Mouse (Mus musculus) heart, embryonic 11.5 days (tissue): ENCODE measurements around the gene Lrrc49. TPM values are rescaled to one million over a fixed set of nuclear protein-coding genes. Genes with fewer than 3 reads are reported as not detected.

ENCODE experiments used
- ATAC-seq: fragments of 200-750 bp; cut with Nextera tagmentation; replicated peaks from 2 replicates; pipeline ENCODE4 v1.8.0; 2017; ENCODE audit warnings: moderate library complexity; ENCODE audit not compliant: insufficient number of reproducible peaks, low FRiP score, low TSS enrichment
- H3K27ac ChIP-seq: fragments of 300-500 bp; sonication (generic); 2 replicates; pipeline ENCODE4 v1.5.1; 2014; ENCODE audit warnings: mild to moderate bottlenecking, low read depth, low read length
- H3K27me3 ChIP-seq: fragments of 300-500 bp; sonication (generic); 2 replicates; pipeline ENCODE4 v1.6.1; 2014; ENCODE audit warnings: mild to moderate bottlenecking, low read length, mixed read lengths; ENCODE audit not compliant: control insufficient read depth, insufficient read depth
- H3K36me3 ChIP-seq: fragments of 300-500 bp; sonication (generic); 2 replicates; pipeline ENCODE4 v1.6.1; 2014; ENCODE audit warnings: mild to moderate bottlenecking, low read length, moderate library complexity, mixed read lengths; ENCODE audit not compliant: control insufficient read depth, insufficient read depth
- H3K4me1 ChIP-seq: fragments of 300-500 bp; sonication (generic); 2 replicates; pipeline ENCODE4 v1.6.1; 2014; ENCODE audit warnings: low read length; ENCODE audit not compliant: control insufficient read depth, insufficient read depth
- H3K4me2 ChIP-seq: fragments of 300-500 bp; sonication (generic); 2 replicates; pipeline ENCODE4 v1.6.1; 2014; ENCODE audit warnings: mild to moderate bottlenecking, moderate library complexity
- H3K4me3 ChIP-seq: fragments of 300-500 bp; sonication (generic); 2 replicates; pipeline ENCODE4 v1.5.1; 2014; ENCODE audit warnings: low read depth, low read length
- H3K9ac ChIP-seq: fragments of 300-500 bp; sonication (generic); 2 replicates; pipeline ENCODE4 v1.6.1; 2014; ENCODE audit warnings: mild to moderate bottlenecking, low read depth, low read length, moderate library complexity
- H3K9me3 ChIP-seq: fragments of 300-500 bp; sonication (generic); replicated peaks from 2 replicates; pipeline ENCODE4 v1.6.1; 2016; ENCODE audit warnings: low read length; ENCODE audit not compliant: control insufficient read depth
- WGBS: fragments of 180-500 bp; shearing (Covaris S2); extraction: QIAGEN DNeasy Blood & Tissue Kit; methylation state at CpG from one replicate; pipeline ENCODE4 v1.1.7; 2014; ENCODE audit not compliant: insufficient replicate concordance; 5-methylcytosine and 5-hydroxymethylcytosine counted together
- polyA plus RNA-seq: library from polyadenylated mRNA; unstranded; fragments of >200 nt; fragmentation: Nextera tagmentation; extraction: Ambion mirVana; gene quantifications from 2 replicates; pipeline ENCODE4 v1.2.1, GENCODE M21; 2014

Lrrc49 gene
- polyA plus RNA-seq, 1 experiment from 2014 or later, result 9.3 TPM

GRCm38 (mm10) chr9:60561641-60562289 is 126.2 kb downstream of the Lrrc49 start:
- no peaks in the 10 kb centered on the region for H3K36me3 ChIP-seq
- H3K4me2 ChIP-seq, result no peak overlapping the region
- no peak overlapping the region for H3K9ac ChIP-seq
- ATAC-seq, result no peak
- no peaks in the 10 kb centered on the region for H3K27me3 ChIP-seq
- no peaks in the 10 kb centered on the region for H3K9me3 ChIP-seq
- H3K4me1 ChIP-seq, result no peaks in the 10 kb centered on the region
- no peak overlapping the region for H3K27ac ChIP-seq
- no peak overlapping the region for H3K4me3 ChIP-seq
- 73% methylated on average over 8 of the region's 9 CpGs for WGBS

DNA sequence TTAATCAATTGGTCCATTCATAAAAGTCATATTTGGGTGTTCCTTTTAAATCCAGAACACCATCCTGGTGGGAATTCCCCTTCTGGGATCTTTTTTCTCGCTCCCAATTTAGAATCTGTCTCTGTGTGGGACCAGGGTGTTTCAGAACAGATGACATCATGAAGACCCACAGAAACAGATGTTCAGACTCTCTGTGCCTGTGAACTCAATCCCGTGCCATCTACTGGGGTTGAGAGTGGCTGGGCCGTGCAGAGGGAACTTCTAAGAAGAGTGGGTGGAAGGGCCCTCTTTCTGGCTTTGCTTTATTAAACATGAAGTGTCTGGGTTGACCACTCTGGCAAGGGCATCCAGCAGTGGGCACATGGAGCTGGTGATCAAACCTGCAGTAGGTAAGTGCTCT is 129.5 kb downstream of the Lrrc49 start:
- ATAC-seq, result no peak
- Histone ChIP-seq H3K36me3 (no peaks in the 10 kb centered on the region), H3K27ac (no peak overlapping the region), H3K4me1 (no peaks in the 10 kb centered on the region), H3K9ac (no peak overlapping the region), H3K4me2 (no peak overlapping the region), H3K27me3 (no peaks in the 10 kb centered on the region), H3K9me3 (no peaks in the 10 kb centered on the region), H3K4me3 (no peak overlapping the region)
- WGBS, result 70% methylated on average over 3 of the region's 3 CpGs

- no peaks in the 10 kb centered on the region for H3K36me3 ChIP-seq
- H3K27me3 ChIP-seq, result no peaks in the 10 kb centered on the region
- H3K27ac ChIP-seq, result no peak overlapping the region
- no peaks in the 10 kb centered on the region for H3K4me1 ChIP-seq
- ATAC-seq, result no peak
- no peak overlapping the region for H3K4me3 ChIP-seq
- H3K9ac ChIP-seq, result no peak overlapping the region
- no peak overlapping the region for H3K4me2 ChIP-seq
- H3K9me3 ChIP-seq, result no peaks in the 10 kb centered on the region
- 90% methylated on average over 4 of the region's 4 CpGs for WGBS
Observed at GRCm38 (mm10) chr9:60551238-60551637, 136.7 kb downstream of the Lrrc49 start.

GRCm38 (mm10) chr9:60548182-60548581 is 139.8 kb downstream of the Lrrc49 start:
- ATAC-seq, result no peak
- Histone ChIP-seq H3K9ac (no peak overlapping the region), H3K9me3 (no peaks in the 10 kb centered on the region), H3K36me3 (no peaks in the 10 kb centered on the region), H3K4me3 (no peak overlapping the region), H3K4me2 (no peak overlapping the region), H3K4me1 (0 out of 2 replicates have a peak, but pooled peaks cover 4% of the 10 kb centered on the region), H3K27me3 (no peaks in the 10 kb centered on the region), H3K27ac (no peak overlapping the region)
- 20% methylated on average over 4 of the region's 4 CpGs for WGBS

DNA sequence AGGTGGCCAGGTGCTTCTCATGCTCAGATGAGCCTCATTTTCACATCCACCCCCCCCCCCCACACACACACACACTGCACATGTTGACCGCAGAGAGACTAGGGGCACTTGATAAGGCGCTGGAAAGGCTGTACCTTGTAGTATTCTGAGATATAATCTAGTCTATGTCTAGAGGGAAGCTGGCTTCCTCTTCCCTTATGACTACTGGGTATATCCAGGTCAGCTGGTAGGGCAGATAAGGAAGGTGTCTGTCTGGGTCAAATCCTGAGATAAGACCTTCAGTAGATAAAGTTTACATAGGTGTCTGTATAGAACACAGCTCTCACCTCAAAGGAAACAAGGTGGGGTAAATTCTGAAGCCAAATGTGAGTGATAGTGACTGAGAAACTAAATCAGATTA is 141.8 kb downstream of the Lrrc49 start:
- Histone ChIP-seq H3K27me3 (no peaks in the 10 kb centered on the region), H3K36me3 (no peaks in the 10 kb centered on the region), H3K27ac (no peak overlapping the region), H3K9ac (no peak overlapping the region), H3K4me2 (no peak overlapping the region), H3K9me3 (no peaks in the 10 kb centered on the region), H3K4me1 (0 out of 2 replicates have a peak, but pooled peaks cover 4% of the 10 kb centered on the region), H3K4me3 (no peak overlapping the region)
- 54% methylated on average over 2 of the region's 2 CpGs for WGBS
- ATAC-seq, result no peak

GRCm38 (mm10) chr9:60545361-60546096 is 142.4 kb downstream of the Lrrc49 start:
- no peak overlapping the region for H3K27ac ChIP-seq
- WGBS, result 58% methylated on average over 13 of the region's 13 CpGs

GRCm38 (mm10) chr9:60543422-60544015 is 144.4 kb downstream of the Lrrc49 start:
- no peak overlapping the region for H3K4me2 ChIP-seq
- H3K4me1 ChIP-seq, result 0 out of 2 replicates have a peak, but pooled peaks cover 4% of the 10 kb centered on the region
- no peaks in the 10 kb centered on the region for H3K27me3 ChIP-seq
- no peak for ATAC-seq
- H3K36me3 ChIP-seq, result no peaks in the 10 kb centered on the region
- no peaks in the 10 kb centered on the region for H3K9me3 ChIP-seq
- WGBS, result 68% methylated on average over 7 of the region's 7 CpGs
- H3K4me3 ChIP-seq, result no peak overlapping the region
- H3K9ac ChIP-seq, result no peak overlapping the region
- no peak overlapping the region for H3K27ac ChIP-seq

More at GRCm38 (mm10) chr9:60545361-60546096, 142.4 kb downstream of the Lrrc49 start:
- H3K36me3 ChIP-seq, result no peaks in the 10 kb centered on the region
- H3K9ac ChIP-seq, result no peak overlapping the region
- 0 out of 2 replicates have a peak overlapping the region, but pooled peaks have one; percentile 7 for H3K4me2 ChIP-seq
- no peaks in the 10 kb centered on the region for H3K27me3 ChIP-seq
- H3K4me1 ChIP-seq, result 0 out of 2 replicates have a peak, but pooled peaks cover 4% of the 10 kb centered on the region
- ATAC-seq, result no peak
- no peak overlapping the region for H3K4me3 ChIP-seq
- H3K9me3 ChIP-seq, result no peaks in the 10 kb centered on the region

- Histone ChIP-seq H3K4me1 (peaks cover 26% of the 10 kb centered on the region), H3K27ac (no peak overlapping the region), H3K9me3 (no peaks in the 10 kb centered on the region), H3K9ac (no peak overlapping the region), H3K36me3 (no peaks in the 10 kb centered on the region), H3K27me3 (no peaks in the 10 kb centered on the region), H3K4me2 (no peak overlapping the region), H3K4me3 (no peak overlapping the region)
- 80% methylated on average over 12 of the region's 12 CpGs for WGBS
- ATAC-seq, result no peak
Observed at GRCm38 (mm10) chr9:60530310-60530709, 157.6 kb downstream of the Lrrc49 start.
